Mouse (Mus musculus) frontal cortex, adult 2 months (tissue): ENCODE data around the gene F11r. TPM values are rescaled to one million over a fixed set of nuclear protein-coding genes. Genes with fewer than 3 reads are reported as not detected.
"Not testable (repeated sequence)": the region's sequence is repeated elsewhere in the genome, so short reads cannot be mapped to it uniquely, and the experiment has no call there.

Experiments
- DNase-seq, 2 experiments: peaks; one replicate each; pipeline ENCODE4 v3.0.0; 2022; ENCODE audit warnings: low spot score in 1 of 2; ENCODE audit errors: extremely low spot score in 1 of 2
- polyA plus RNA-seq: library from polyadenylated mRNA; depleted of rRNA; stranded (reverse); fragments of >200 nt; gene quantifications from 2 replicates; pipeline ENCODE4 v1.2.3, GENCODE M21; 2012

F11r gene
- polyA plus RNA-seq, 1 experiment: 9.5 TPM

GRCm38 (mm10) chr1:171469678-171470077, 32.3 kb downstream of the F11r start:
- no peak for DNase-seq

GRCm38 (mm10) chr1:171470371-171470871, 33.1 kb downstream of the F11r start:
- DNase-seq: peak in 1 of 2 experiments; percentile 76

- DNase-seq: no peak
Measured at GRCm38 (mm10) chr1:171470896-171471295, 33.6 kb downstream of the F11r start.

- DNase-seq: no peak
Measured at GRCm38 (mm10) chr1:171471452-171471851, 34.1 kb downstream of the F11r start.

- DNase-seq: not testable (repeated sequence)
Measured at GRCm38 (mm10) chr1:171471941-171472340, 34.6 kb downstream of the F11r start.

GRCm38 (mm10) chr1:171473506-171473905, 36.2 kb downstream of the F11r start:
- no peak for DNase-seq

GRCm38 (mm10) chr1:171473920-171474640, 36.7 kb downstream of the F11r start:
- DNase-seq: no peak

GRCm38 (mm10) chr1:171477123-171477522, 39.8 kb downstream of the F11r start:
- DNase-seq: no peak

GRCm38 (mm10) chr1:171477758-171478545, 40.6 kb downstream of the F11r start:
- DNase-seq: peak in 1 of 2 experiments; percentile 12

GRCm38 (mm10) chr1:171478968-171479367, 41.6 kb downstream of the F11r start:
- peak; percentile 31 to 86 for DNase-seq

- DNase-seq: no peak
Measured at GRCm38 (mm10) chr1:171494241-171494640, 56.9 kb downstream of the F11r start.

- no peak for DNase-seq
Measured at GRCm38 (mm10) chr1:171495371-171495770, 58.0 kb downstream of the F11r start.

GRCm38 (mm10) chr1:171499856-171500255, 62.5 kb downstream of the F11r start:
- DNase-seq: no peak

- no peak for DNase-seq
Measured at GRCm38 (mm10) chr1:171501016-171501610, 63.8 kb downstream of the F11r start.

GRCm38 (mm10) chr1:171501636-171502080, 64.3 kb downstream of the F11r start:
- peak in 1 of 2 experiments; percentile 44 for DNase-seq

GRCm38 (mm10) chr1:171502388-171503249, 65.3 kb downstream of the F11r start:
- peak in 1 of 2 experiments; percentile 48 for DNase-seq

GRCm38 (mm10) chr1:171503250-171503591, 65.9 kb downstream of the F11r start, which contains the start of gene Alyref2:
TSS of gene Alyref2 (plus strand) at chr1:171503478.
- peak; percentile 88 to 95 for DNase-seq

GRCm38 (mm10) chr1:171503592-171504291, 66.4 kb downstream of the F11r start:
- peak; percentile 11 to 50 for DNase-seq

- no peak for DNase-seq
Measured at GRCm38 (mm10) chr1:171504586-171504985, 67.3 kb downstream of the F11r start.
